Mouse (Mus musculus): ENCODE results near the gene Gpr45. TPM values are rescaled to one million over a fixed set of nuclear protein-coding genes. Genes with fewer than 3 reads are reported as not detected.
A peak's percentile ranks its signal among the peaks of the same experiment; 100 is the strongest.

Gpr45 gene
- total RNA-seq, 2 experiments from 2014 or later: 0.81 to 1.4 TPM

GRCm38 (mm10) chr1:43047811-43048210, 95.1 kb downstream of the Gpr45 start:
- DNase-seq: no peak

DNA sequence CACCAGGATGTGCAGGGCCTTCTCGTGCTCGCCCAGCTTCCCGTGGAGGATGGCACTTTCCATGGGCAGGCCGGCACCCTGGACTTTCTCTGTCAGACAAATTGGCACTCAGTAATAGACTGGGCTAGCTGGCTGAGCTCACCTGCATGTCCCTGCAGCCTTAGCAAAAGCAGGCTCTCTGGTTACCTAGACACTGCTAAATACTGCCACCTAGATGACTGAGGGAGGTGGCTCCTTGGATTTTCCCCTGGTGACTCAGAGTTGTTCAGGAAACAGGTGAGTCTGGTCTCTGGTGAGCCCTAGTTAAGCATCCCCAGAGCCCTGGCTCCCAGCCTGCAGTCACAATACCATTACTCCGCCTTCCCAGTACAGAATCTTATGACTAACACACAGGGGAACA, 99.2 kb downstream of the Gpr45 start:
- no peak for DNase-seq

DNA sequence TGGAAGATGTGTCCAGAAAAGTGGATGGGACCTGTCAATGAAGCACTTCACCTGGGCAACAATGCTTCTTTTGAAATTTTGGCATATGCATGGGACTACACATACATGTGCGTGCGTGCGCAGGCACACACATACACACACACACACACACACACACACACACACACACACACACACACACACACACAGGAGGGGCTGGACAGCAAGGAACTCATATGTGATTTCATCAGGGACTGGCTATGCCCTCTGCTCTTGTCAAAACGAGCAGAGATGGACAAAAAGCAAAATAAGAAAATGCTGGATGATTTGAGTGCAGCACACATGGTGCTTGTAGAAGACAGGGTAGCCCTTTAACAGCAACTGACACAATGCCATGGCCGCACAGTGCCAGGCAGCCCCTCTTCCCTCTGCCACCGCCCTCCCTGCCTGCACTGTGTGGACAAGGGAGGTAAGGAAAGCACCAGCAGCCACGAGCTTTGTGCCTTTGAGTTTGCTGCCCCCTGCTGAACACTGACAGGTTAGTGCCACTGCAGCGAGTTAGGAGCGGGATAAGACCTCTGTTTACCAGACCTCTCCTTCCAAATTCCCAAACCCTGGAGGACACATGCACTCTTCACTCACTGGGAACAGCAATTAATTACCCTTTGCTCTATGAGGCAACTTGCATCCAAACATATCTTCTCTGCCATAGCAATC, 113.1 kb downstream of the Gpr45 start:
- peak; percentile 77 for DNase-seq

DNA sequence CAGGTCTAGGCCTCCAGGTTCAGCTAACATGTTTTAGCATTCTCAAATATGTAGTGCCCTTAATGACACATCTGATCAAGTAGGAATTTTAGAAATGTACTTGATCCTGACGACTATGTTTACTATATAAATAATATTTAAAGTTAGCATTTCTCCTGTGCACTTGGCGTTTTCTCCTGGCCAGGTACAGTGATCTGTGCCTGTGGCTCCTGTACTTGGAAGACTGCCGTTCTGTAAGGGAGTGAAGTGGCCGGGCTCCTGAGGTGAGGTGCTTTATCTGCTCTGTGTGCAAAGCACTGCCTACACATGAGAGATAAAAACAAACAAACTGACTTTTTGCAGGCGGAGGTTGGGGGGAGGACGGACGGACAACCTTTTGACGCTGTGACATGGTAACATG, 113.9 kb downstream of the Gpr45 start:
- DNase-seq: no peak

DNA sequence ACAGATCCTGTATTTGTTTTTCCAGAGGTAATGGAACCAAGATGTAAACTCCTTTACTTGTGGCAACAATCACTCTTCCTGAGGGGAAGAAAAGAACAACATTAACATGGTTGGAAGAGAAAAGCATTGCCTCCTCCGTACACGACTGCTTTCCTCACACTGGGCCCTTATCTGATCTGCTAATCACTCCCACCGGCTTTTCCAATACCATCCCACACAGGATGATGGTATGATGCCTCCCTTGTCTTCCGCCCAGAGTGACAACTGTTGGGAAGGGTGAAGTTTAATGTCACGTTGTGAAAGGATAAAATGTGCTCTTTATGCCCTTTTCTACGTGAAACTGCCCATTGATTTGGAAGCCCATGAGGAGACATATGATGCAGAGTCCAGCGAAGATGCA, 114.9 kb downstream of the Gpr45 start:
- DNase-seq: no peak

DNA sequence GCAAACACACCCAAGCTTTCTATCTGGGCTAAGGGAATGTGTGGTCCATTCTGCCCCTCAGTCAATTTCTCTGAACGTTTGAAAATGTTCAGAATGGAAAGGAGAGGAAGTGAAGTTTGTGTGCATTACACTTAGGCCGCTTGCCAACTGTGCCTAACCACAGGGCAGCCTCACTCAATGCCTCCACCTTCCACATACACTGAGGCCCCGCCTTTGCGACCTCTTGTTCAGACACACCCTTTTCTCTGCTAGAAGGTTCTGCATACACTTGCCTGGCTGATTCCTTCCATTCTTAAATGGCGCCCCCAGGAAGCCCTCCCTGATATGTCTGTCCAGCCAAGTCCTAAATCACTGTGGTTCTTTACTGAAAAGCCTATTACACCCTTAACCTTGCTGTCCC, 118.1 kb downstream of the Gpr45 start:
- no peak for DNase-seq

- no peak for DNase-seq
These were observed 119.4 kb downstream of the Gpr45 start for GRCm38 (mm10) chr1:43072028-43072427.

GRCm38 (mm10) chr1:43072561-43072960, 119.9 kb downstream of the Gpr45 start:
- no peak for DNase-seq

DNA sequence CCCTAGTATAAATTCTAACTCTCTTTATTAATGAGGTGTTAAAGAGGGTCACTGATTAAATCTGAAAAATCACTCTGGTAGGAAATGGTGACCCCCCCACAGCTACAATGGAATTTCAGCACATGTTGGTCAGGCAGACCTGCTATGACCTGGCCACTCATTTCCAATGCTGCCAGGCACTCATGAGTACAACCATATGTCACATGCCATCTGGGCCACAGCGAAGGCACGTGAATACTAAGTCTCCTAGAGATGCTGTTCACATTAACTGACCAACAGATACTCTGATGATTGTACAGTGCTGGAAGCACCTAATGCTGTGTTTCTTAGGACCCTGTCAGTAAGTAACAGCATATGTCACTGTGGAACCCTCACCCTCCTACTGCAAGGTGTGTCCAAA, 122.1 kb downstream of the Gpr45 start:
- no peak for DNase-seq

DNA sequence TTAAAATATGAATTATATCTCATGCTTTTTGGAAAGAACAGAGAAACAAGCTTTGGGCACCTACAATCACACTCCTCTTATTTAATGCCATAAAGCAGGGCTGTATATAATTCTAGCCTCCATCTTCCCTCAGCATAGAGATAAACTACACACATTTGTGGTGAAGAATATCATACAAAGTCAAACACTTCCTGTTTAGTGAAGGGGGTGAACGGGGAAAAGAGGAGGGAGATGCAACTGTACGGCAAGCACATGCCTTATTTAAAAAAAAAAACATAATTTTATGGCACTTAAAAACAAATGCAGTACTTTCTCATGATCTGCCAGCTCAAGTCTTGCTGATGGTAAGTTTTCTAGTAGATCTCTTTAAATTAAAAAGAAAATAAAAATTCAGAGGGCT, 125.5 kb downstream of the Gpr45 start:
- DNase-seq: no peak

GRCm38 (mm10) chr1:43082946-43083345, 130.3 kb downstream of the Gpr45 start:
- DNase-seq: no peak

Small RNA genes lying within 50 kb of the gene (microRNA-seq; reads per million reads assigned to microRNA genes)
- 0 reads per million in 2 experiments for gene Gm24001

Other genes starting within 250 kb of the Gpr45 start
- gene Mrps9, start 101.6 kb upstream of the Gpr45 start, total RNA-seq (2021): 10 to 100 TPM; 90.6 to 95.1 TPM
- gene Tgfbrap1, start 145.8 kb downstream of the Gpr45 start, total RNA-seq (2021): 10 to 100 TPM; 16.3 to 17.3 TPM
- 1 to 10 TPM; 9.2 to 9.8 TPM for gene AI597479, start 145.8 kb downstream of the Gpr45 start, total RNA-seq (2021)
- 1,000 to 10,000 TPM; 1,103 to 1,257 TPM for gene Fhl2, start 244.1 kb downstream of the Gpr45 start, total RNA-seq (2021)

All from heart, postnatal 4 days (tissue).